Mouse (Mus musculus): ENCODE measurements around the gene Syk.

DNA sequence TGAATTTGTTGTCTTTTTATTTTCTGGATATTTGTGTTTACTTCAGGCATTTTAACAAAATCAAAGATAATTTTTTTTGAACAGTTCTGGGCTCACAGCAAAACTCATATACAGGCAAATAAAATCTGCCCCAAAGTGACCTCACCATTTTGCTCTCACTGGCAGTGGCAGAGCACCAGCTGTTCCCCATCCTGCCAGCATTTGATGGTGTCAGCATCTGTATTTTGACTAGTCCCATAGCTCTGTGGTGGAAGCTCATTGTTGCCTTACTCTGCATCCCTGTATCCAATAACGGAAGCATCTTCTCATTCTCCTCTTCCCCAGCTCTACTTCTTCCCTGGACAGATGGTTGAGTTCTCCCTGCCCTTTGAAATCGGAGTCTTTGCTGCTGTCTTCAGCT lies 4.2 kb upstream of the Syk start:
- TF ChIP-seq GATA1 (IDR thresholded peaks at IDR 0.05; ENCODE audit: borderline replicate concordance, low read length) (no peak), FLI1 (IDR thresholded peaks at IDR 0.05; ENCODE audit: low read length) (no peak)

Data from megakaryocyte, embryonic 14.5 days (primary cell).